Mouse (Mus musculus) hindbrain, embryonic 11.5 days (tissue): Measurements from ENCODE around the gene Gm28051. TPM values are rescaled to one million over a fixed set of nuclear protein-coding genes. Genes with fewer than 3 reads are reported as not detected.

Experiments
- ATAC-seq: fragments of 200-750 bp; cut with Nextera tagmentation; 2 replicates; pipeline ENCODE4 v1.8.0; 2017; ENCODE audit warnings: mild to moderate bottlenecking, moderate TSS enrichment, moderate library complexity; ENCODE audit not compliant: low FRiP score
- DNase-seq: peaks from one replicate; pipeline ENCODE4 v3.0.0-alpha.2; 2015; ENCODE audit warnings: low spot score
- H3K27ac ChIP-seq: fragments of 300-500 bp; sonication (generic); 2 replicates; pipeline ENCODE4 v1.5.1; 2014; ENCODE audit warnings: mild to moderate bottlenecking, low read depth, low read length
- H3K27me3 ChIP-seq: fragments of 300-500 bp; sonication (generic); 2 replicates; pipeline ENCODE4 v1.6.1; 2014; ENCODE audit warnings: mild to moderate bottlenecking, low read length, moderate library complexity, mixed read lengths; ENCODE audit not compliant: control insufficient read depth, insufficient read depth
- H3K36me3 ChIP-seq: fragments of 300-500 bp; sonication (generic); 2 replicates; pipeline ENCODE4 v1.6.1; 2014; ENCODE audit warnings: mild to moderate bottlenecking, low read length, moderate library complexity, mixed read lengths; ENCODE audit not compliant: control insufficient read depth, insufficient read depth
- H3K4me1 ChIP-seq: fragments of 300-500 bp; sonication (generic); replicated peaks from 2 replicates; pipeline ENCODE4 v1.6.1; 2014; ENCODE audit warnings: low read length, mixed read lengths; ENCODE audit not compliant: control insufficient read depth, insufficient read depth
- H3K4me2 ChIP-seq: fragments of 300-500 bp; sonication (generic); replicated peaks from 2 replicates; pipeline ENCODE4 v1.6.1; 2014; ENCODE audit warnings: mild to moderate bottlenecking, low read depth, low read length
- H3K4me3 ChIP-seq: fragments of 300-500 bp; sonication (generic); 2 replicates; pipeline ENCODE4 v1.5.1; 2014; ENCODE audit warnings: low read depth, low read length
- H3K9ac ChIP-seq: fragments of 300-500 bp; sonication (generic); 2 replicates; pipeline ENCODE4 v1.6.1; 2014; ENCODE audit warnings: low read depth, low read length
- H3K9me3 ChIP-seq: fragments of 300-500 bp; sonication (generic); 2 replicates; pipeline ENCODE4 v1.6.1; 2016; ENCODE audit warnings: low read length; ENCODE audit not compliant: control insufficient read depth
- WGBS: fragments of 180-500 bp; shearing (Covaris S2); extraction: QIAGEN DNeasy Blood & Tissue Kit; methylation state at CpG from one replicate; pipeline ENCODE4 v1.1.7; 2014; 5-methylcytosine and 5-hydroxymethylcytosine counted together
- polyA plus RNA-seq: library from polyadenylated mRNA; unstranded; fragments of >200 nt; fragmentation: Nextera tagmentation; extraction: Ambion mirVana; gene quantifications from 2 replicates; pipeline ENCODE4 v1.2.1, GENCODE M21; 2014

Gene Gm28051
- polyA plus RNA-seq, 1 experiment from 2014 or later, result not detected

DNA sequence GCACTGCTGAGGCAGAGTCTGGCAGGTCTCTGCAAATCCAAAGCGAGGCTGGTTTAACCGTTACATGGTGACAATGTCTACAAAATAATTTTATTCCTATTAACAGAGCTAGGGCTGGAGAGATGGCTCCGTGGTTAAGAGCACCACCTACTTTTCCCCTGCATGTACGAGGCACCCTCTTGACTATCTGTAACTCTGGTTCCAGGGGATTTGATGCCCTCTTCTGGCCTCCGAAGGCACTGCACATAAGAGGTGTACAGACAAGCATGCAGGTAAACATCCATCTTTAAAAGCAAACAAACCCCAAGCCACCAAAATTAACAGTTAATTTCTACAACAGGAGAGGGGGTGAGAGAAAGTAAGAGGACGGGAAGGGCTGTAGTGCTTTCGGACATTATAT is 1.3 kb downstream of the Gm28051 start:
- H3K4me2 ChIP-seq, result peak overlapping the region; percentile 85; the same call in 1 of the 2 replicates
- DNase-seq, result peak; percentile 41
- 90% methylated on average over 7 of the region's 7 CpGs for WGBS
- no peaks in the 10 kb centered on the region for H3K36me3 ChIP-seq
- no peaks in the 10 kb centered on the region for H3K27me3 ChIP-seq
- no peaks in the 10 kb centered on the region for H3K9me3 ChIP-seq
- ATAC-seq, result no peak
- no peak overlapping the region for H3K9ac ChIP-seq
- H3K4me1 ChIP-seq, result peaks cover 6% of the 10 kb centered on the region
- H3K4me3 ChIP-seq, result peak overlapping the region; percentile 61
- H3K27ac ChIP-seq, result no peak overlapping the region

DNA sequence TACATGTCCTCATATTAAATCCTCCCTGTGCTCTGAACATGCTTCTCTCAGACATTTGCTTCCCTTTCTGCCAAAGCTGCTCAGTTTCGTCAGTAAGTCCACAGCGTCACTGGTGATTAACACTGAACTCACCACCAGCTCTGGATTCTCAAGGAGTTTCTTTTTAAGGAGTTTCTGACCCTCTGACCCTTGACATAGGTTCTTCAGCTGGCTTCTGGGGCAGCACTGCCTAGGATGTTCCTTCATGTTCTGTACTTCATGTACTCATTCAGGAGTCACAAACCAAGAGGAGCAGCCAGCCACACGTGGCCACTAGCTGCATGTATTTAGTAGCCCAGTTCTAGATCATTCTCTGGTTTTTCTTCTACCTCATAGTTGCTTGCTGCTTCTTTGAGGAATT is 9.3 kb downstream of the Gm28051 start:
- no peaks in the 10 kb centered on the region for H3K36me3 ChIP-seq
- H3K4me1 ChIP-seq, result 0 out of 2 replicates have a peak, but pooled peaks cover 2% of the 10 kb centered on the region
- ATAC-seq, result no peak
- H3K9me3 ChIP-seq, result no peaks in the 10 kb centered on the region
- WGBS, result 86% methylated on average over 3 of the region's 3 CpGs
- H3K4me2 ChIP-seq, result no peak overlapping the region
- no peak overlapping the region for H3K27ac ChIP-seq
- no peak overlapping the region for H3K9ac ChIP-seq
- H3K4me3 ChIP-seq, result no peak overlapping the region
- DNase-seq, result no peak
- no peaks in the 10 kb centered on the region for H3K27me3 ChIP-seq

DNA sequence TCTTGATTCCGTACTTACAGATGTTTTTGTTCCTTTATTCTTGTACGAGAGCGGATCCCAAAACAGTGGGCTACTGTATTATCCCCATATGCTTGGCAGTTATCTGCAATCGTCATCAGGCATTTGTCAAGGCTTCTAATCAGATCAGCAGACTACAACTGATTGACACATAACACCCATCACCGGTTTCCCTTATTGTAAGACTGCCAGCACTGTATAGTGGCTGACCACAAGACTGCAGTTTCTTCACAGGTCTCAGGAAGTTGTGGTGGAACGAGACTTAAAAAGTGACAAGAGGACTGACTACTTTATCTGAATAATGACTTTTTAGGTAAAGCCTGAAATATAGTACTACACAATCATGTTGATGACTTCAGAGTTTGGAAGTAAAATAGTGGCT is 12.7 kb downstream of the Gm28051 start:
- H3K4me2 ChIP-seq, result peak overlapping the region; percentile 80; the same call in 1 of the 2 replicates
- WGBS, result 71% methylated on average over 6 of the region's 6 CpGs
- H3K27ac ChIP-seq, result no peak overlapping the region
- DNase-seq (no peak), ATAC-seq (no peak)
- H3K9ac ChIP-seq, result no peak overlapping the region
- H3K36me3 ChIP-seq, result no peaks in the 10 kb centered on the region
- no peaks in the 10 kb centered on the region for H3K9me3 ChIP-seq
- peaks cover 6% of the 10 kb centered on the region; the same call in 1 of the 2 replicates for H3K4me1 ChIP-seq
- H3K27me3 ChIP-seq, result no peaks in the 10 kb centered on the region
- 0 out of 2 replicates have a peak overlapping the region, but pooled peaks have one; percentile 1 for H3K4me3 ChIP-seq

DNA sequence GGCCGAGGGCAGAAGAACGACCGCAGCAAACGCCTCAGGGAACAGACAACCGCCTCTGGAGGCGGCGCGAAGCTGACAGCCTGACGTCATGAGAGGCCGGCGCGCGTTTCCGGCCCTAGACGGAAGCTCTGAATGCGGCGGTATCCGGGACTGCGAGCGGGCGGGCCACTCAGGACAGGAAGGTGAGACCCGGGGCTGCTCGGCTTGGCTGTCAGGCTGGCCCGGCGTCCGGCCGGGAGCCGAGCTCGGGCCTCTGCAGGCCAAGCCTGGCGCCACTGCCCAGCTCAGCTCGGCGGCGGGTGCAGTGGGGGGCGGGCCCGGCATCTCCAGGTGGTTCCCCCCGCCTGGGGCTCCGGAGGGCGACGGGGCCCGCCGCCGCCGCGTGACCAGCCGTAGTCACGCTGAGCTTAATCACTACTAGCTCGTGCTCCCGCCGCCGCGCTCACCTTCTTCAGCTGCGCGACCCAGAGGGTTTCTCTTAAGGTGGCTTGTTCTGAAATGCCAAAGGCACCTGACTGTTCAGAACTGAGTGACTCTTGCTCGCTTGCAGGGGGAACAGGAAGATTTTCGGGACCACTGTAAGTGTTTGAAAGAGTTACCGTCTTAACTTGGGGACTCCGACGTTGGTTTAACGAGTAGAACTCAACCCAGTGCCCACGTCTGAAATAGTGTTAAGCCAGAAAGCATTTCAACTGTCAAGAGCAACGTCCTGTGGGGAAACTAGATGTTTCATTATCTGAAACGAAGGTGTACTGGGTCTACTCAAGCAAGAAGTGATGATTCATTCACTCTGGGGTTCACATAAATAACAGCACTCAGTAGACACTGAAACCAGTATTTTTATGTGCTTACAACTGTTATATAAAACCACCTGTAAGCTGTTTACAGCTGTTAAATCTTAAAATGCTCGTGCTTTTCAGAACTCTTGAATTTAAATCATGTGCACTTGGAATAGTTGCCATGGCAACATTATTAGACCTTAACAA is 13.7 kb downstream of the Gm28051 start, which contains the start of the genes Moap1 and Tmem251:
Gene Moap1, minus strand, starts transcription at position 73 of the 986 bp plus-strand sequence.
Gene Tmem251, plus strand, starts transcription at position 174 of the 986 bp plus-strand sequence.
- Histone ChIP-seq H3K4me3 (peak within 1 kb of the TSS; percentile 86), H3K4me2 (peak within 1 kb of the TSS; percentile 80), H3K4me1 (peaks cover 6% of the 10 kb centered on the region; the same call in 1 of the 2 replicates), H3K27me3 (no peaks in the 10 kb centered on the region), H3K9ac (peak within 1 kb of the TSS; percentile 84), H3K27ac (peak within 1 kb of the TSS; percentile 89), H3K9me3 (no peaks in the 10 kb centered on the region), H3K36me3 (no peaks in the 10 kb centered on the region)
- ATAC-seq (peak; percentile 97), DNase-seq (peak; percentile 92)
- WGBS, result under 1% methylated on average over 56 of the region's 63 CpGs

DNA sequence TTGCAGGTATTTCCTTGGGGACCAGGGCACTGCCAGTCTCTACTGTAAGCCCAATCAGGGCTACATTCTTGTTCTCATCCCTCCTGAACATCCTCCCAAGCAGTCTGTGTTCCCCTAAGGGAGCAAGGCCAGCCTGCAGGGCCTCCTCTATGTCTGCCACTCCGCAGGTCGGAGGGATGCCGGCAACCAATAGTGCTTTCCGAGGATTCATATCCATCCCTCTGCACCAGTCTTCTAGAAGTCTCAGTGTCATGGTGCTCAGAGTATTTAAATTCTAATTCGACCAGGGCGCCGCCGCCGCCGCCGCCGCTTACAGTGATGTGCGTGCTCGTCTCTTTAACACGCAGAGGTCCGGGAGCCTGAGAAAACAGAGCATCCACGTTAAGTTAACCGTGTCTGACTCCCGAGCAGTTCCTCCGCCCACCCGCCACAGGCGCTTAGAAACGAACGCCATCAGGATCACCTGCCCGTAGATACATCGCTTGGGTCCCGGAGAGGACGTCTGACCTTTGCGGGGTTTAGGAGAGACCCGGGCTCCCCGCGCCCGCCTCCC is 14.5 kb downstream of the Gm28051 start:
- Histone ChIP-seq H3K36me3 (no peaks in the 10 kb centered on the region), H3K27me3 (no peaks in the 10 kb centered on the region), H3K4me2 (peak overlapping the region; percentile 80), H3K9ac (peak overlapping the region; percentile 84), H3K4me3 (peak overlapping the region; percentile 86), H3K9me3 (no peaks in the 10 kb centered on the region), H3K27ac (peak overlapping the region; percentile 89), H3K4me1 (peaks cover 6% of the 10 kb centered on the region; the same call in 1 of the 2 replicates)
- ATAC-seq (peak; percentile 49; the same call in 1 of the 2 replicates), DNase-seq (no peak)
- WGBS, result under 1% methylated on average over 32 of the region's 33 CpGs

DNA sequence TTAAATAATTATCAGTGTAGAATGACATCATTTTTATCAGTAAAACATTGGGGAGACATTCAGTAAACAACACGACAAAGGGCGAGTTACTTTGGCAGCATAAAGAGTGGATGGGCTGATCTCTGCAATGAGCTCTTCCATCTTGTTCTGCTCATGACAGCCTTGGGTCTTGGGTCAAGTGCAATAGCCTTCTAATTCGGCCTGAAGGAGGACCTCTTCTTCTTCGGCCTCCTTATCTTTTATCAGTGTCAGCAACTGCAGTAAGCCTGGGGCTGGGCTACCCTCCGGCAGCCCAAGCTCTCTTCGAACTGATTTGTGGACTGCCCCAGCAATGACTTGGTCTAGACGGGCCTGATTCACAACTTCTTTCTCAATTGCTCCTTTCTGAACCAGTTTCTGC is 15.5 kb downstream of the Gm28051 start:
- H3K9ac ChIP-seq, result no peak overlapping the region
- H3K27me3 ChIP-seq, result no peaks in the 10 kb centered on the region
- H3K36me3 ChIP-seq, result no peaks in the 10 kb centered on the region
- peaks cover 6% of the 10 kb centered on the region; the same call in 1 of the 2 replicates for H3K4me1 ChIP-seq
- no peak overlapping the region for H3K4me2 ChIP-seq
- no peak overlapping the region for H3K4me3 ChIP-seq
- DNase-seq, result no peak
- H3K9me3 ChIP-seq, result no peaks in the 10 kb centered on the region
- no peak for ATAC-seq
- H3K27ac ChIP-seq, result no peak overlapping the region
- 92% methylated on average over 7 of the region's 7 CpGs for WGBS

DNA sequence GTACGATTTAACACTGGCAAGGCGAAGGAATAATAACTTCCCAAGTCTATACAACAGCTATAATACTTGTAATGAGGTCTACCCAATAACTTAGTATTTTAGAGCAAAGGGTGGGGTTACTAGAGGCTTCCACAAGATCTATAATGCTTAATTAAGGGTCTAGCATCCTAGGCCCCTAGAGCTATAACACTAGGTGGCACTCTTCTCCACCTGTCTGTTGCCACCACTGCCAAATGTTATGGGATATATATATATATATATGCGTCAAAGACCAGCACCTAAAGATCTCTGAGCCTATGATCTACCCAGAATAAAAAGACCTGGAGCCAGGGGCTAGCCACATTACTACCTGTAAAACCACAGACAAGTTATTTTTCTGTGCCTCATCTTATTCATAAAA is 17.3 kb downstream of the Gm28051 start:
- Histone ChIP-seq H3K36me3 (no peaks in the 10 kb centered on the region), H3K4me3 (no peak overlapping the region), H3K9me3 (no peaks in the 10 kb centered on the region), H3K4me2 (no peak overlapping the region), H3K27ac (no peak overlapping the region), H3K4me1 (peaks cover 6% of the 10 kb centered on the region; the same call in 1 of the 2 replicates), H3K9ac (no peak overlapping the region), H3K27me3 (no peaks in the 10 kb centered on the region)
- ATAC-seq (no peak), DNase-seq (no peak)
- WGBS, result 71% methylated on average over 3 of the region's 3 CpGs

DNA sequence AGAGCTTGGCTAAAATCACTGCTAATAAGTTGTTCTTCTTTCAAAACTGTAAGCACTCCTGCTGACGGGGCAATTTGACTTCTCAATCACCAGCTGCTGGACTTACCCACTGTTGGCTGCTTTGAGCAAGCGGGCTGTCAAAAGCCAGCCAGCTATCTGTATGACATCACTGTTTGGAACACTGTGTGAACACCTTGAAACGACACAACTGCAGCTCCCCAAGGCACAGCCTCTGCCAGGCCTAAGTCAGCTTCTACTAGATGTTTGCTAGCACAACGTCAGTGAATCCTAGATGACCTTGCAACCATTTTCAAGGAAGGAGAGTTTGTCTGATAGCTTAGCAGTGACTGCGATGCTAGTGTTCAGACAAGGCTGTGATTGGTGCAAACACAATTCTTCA is 18.5 kb downstream of the Gm28051 start:
- Histone ChIP-seq H3K27me3 (no peaks in the 10 kb centered on the region), H3K4me2 (no peak overlapping the region), H3K9ac (no peak overlapping the region), H3K27ac (no peak overlapping the region), H3K9me3 (no peaks in the 10 kb centered on the region), H3K4me1 (peaks cover 4% of the 10 kb centered on the region; the same call in 1 of the 2 replicates), H3K36me3 (no peaks in the 10 kb centered on the region), H3K4me3 (no peak overlapping the region)
- WGBS, result 83% methylated on average over 5 of the region's 5 CpGs
- DNase-seq (no peak), ATAC-seq (no peak)
